Mouse (Mus musculus) inflammation-experienced regulatory T-cells (primary cell): Measurements from ENCODE around the gene Tppp. TPM values are rescaled to one million over a fixed set of nuclear protein-coding genes. Genes with fewer than 3 reads are reported as not detected.

Experiments
- polyA plus RNA-seq, 2 experiments: library from polyadenylated mRNA; unstranded; fragments of 100-300 nt; shearing (Covaris generic); gene quantifications; one replicate each; pipeline ENCODE4 v1.2.1; 2017

The Tppp gene
- polyA plus RNA-seq = under 1 TPM in 1 of 2 experiments, not detected in 1; 0.29 TPM

DNA sequence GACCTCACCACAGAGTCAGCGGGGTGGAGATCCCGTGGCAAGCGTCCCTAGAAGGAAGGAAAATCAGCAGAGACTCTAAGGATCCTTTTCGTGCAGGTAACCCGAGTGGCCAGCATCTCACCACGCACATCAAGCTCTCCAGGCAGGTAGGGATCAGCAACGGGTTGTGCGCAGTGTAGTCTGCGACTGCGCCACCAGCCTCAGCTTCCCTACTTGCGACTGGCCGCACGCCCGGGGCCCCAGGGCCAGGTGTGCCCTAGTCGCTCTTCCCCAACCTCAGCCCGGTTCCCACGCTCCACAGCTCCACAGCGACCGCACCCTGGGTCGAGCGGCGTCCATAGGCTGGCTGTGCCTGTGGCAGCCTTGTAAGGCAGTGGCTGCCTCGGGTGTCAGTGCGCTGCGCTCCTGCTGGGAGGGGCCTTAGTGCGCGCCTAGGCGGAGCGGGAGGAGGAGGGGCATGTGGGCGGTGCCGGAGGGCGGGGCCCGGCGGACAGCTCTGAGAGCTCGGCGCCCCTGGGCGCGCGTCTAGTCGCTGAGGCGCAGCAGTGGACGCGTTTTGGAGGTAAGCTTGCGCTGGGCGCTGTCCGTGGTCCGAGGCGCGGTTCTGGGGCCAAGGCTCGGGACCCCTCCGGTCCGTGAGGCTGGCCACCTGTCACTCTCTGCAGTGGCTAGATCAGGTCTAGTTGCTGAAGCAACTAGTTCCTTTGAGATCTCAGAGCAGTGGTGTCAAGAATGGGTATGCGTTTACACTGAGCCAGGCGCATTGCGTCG, at the start of gene Tppp:
Gene Tppp (plus strand): TSS at position 460 of the 771 bp plus-strand sequence.

DNA sequence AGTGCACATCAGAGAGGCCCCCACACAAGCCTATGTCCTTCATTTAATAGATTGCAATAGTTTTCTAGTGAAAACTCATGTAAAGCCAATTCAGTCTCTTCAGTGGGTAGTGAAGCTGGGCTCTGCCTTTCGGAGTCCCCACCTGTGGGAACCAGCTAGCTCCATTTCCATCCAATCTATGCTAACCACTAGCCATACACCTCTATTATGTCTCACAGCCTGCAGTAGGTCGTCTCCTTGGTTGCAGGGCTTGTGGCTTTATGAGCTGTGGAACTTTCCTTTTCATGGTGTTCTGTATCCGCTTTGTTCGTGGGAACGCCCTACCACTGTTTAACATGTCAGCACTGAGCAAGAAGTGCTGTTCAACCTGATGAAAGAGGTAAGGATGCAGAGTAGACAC, 45.7 kb upstream of the Tppp start, which contains the start of gene Zdhhc11:
Gene Zdhhc11 (plus strand): TSS at position 301 of the 400 bp plus-strand sequence.

DNA sequence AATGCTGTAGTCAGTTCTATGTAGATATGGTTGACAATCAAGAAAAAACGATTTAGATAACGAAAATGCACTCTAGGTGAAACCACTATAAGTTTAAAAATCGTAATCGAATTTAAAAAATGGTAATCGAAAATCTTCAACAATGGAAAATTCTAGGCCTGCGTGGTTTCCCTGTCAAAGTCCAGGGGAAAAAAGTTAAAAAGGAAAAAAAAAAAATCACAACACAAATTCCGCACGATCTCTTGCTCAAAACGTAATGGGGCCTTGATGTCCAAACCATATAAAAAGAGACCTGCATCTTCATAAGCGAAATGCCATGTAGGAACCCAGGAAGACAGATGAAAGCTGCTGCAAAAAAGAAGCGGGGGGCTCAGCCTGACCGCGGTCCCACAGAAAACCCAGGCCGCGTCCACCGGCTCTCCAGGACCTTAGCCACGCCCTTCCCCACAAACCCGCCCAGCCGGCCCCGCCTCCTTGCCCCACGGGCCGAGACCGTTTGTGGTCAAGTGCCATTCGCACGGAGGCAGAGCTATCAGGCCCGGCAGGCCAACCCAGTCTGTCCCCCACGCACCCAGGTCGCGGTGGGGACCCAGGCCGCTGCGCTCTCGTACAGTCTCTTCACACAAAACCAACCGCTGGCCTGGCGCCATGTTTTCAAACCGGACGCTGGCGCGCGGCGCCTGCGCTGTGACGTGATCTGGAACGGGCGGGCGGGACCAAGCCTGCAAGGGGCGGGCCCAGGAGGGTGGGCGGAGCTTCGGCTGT, 52.6 kb downstream of the Tppp start, which contains the start of gene Cep72:
Gene Cep72 (minus strand): TSS at position 687 of the 765 bp plus-strand sequence.

Other genes starting within 250 kb of the Tppp start
- 1 to 10 TPM in 1 of 2 experiments, under 1 TPM in 1; 0.17 to 3.0 TPM for gene Nkd2, start 161.8 kb upstream of the Tppp start, polyA plus RNA-seq
- gene Trip13, start 71.6 kb upstream of the Tppp start, polyA plus RNA-seq = 1 to 10 TPM; 2.1 to 2.2 TPM
- gene Brd9, start 71.6 kb upstream of the Tppp start, polyA plus RNA-seq = 10 to 100 TPM; 61.6 to 76.1 TPM
- gene Zdhhc11, start 45.6 kb upstream of the Tppp start, polyA plus RNA-seq = under 1 TPM; 0.12 to 0.37 TPM
- 1 to 10 TPM; 5.3 to 9.4 TPM for gene Cep72, start 52.9 kb downstream of the Tppp start, polyA plus RNA-seq
- under 1 TPM; 0.12 to 0.80 TPM for gene Slc9a3, start 112.0 kb downstream of the Tppp start, polyA plus RNA-seq
- gene Exoc3, start 199.3 kb downstream of the Tppp start, polyA plus RNA-seq = 10 to 100 TPM; 82.4 to 88.8 TPM